Mouse (Mus musculus) frontal cortex, postnatal 36 days (tissue): ENCODE data around the gene Gbe1.

Experiments
- DNase-seq, 2 experiments: peaks; one replicate each; pipeline ENCODE4 v3.0.0; 2022; ENCODE audit warnings: low spot score in 2 of 2

Gbe1 gene

DNA sequence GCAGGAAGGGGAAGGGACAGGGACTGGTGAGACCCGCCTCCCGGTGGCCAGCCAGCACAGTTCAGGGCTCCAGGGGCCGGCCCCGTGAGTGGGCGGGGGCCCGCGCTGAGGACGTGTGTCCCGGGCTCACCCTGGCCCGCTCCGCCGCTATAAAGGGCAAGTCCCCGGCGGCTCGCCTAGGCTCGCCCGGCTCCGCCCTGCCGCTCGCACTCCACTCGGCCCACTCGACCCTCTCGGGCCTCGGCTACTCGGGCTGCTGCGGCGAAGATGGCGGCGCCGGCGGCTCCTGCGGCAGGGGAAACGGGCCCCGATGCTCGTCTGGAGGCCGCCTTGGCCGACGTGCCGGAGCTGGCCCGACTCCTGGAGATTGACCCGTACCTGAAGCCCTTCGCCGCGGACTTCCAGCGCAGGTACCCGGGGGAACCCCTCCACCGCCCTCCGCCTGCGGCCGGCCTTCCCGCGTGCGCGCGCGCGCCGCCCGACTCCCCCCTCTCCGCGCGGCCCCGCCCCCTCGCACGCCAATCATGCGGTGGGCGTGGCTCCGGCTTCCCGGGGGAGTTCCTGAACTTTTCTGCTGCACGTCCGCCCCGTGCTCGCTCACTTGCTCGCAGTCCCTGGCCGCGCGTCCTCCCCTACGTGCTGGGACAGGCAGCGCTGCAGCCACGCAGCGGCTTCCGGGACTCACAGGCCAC is at the start of gene Gbe1:
Gbe1 (plus strand) TSS at position 64 of the 692 bp plus-strand sequence.
- DNase-seq, result peak; percentile 82 to 84

DNA sequence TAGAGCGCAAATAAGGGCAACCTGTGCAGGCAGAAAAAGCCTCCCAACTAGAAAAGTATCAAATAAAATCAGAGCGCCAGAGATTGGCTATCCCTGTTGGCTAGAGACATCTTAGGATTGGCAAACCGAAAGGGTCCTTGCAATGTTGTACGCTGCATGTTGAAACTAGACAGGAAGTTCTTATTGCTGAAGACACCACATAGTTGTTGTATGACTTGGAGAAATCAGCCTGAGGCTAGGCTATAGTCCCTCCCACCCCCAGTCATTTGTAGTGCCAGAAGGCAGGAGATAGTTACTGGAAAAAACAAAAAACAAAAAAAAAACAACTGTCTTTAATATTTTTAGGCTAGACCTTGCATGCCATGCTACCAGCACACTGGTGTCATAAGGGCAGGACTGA is 3.1 kb upstream of the Gbe1 start:
- DNase-seq, result no peak

DNA sequence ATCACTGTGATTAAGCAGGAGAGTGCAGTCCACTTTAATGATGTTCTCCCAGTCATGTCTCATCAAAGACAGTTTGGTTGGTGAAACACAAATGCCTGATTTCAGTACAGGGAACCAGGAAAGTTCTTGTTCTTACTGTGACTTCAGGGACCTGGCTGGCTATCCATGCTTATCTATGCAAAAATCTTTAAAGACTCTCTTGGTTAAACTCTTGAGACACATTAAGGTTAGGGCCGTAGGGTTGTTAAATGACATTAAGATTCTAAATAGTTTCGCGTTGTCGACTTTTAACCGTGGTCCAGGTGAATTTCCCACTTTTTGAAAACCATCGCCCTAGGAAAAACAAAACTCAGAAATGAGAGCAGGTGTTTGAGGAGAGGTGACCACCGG is 258 bp upstream of the Gbe1 start:
- DNase-seq, result no peak

DNA sequence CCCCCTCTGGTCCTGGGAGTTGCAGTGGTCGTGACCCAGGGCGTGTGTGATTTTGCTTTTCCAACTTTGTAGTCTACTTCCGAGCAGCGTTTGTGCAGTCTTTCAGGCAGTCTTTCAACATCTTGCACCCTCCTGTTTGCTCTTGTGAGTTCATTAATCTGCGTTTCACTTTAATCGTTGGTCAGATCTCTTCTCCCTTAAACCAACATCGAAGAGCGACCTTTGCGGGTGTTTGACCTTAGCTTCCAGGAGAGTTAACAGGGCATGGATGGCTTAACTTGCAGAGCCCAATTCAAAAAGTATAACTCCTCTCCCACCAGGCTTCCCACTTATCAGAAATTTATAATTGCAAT is 805 bp downstream of the Gbe1 start:
- DNase-seq, result no peak

DNA sequence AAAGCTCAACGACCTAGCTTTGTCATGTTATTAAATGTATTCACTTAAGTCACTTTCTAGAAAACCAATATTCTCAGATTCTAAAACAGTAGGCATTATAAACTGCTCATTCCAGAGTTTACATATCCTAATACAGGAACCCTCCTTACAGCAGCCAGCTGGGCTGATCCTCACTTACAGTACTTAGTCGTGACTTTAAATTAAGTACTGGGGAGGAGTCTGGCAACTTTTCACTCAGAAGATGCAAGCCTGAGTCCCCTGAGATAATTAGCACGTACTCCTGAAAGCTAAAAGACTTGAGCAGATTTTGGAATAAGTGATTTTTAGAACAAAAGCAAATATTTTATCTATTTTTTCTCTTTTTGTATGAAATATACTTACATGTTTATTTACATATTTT is 1.5 kb downstream of the Gbe1 start:
- DNase-seq, result no peak

DNA sequence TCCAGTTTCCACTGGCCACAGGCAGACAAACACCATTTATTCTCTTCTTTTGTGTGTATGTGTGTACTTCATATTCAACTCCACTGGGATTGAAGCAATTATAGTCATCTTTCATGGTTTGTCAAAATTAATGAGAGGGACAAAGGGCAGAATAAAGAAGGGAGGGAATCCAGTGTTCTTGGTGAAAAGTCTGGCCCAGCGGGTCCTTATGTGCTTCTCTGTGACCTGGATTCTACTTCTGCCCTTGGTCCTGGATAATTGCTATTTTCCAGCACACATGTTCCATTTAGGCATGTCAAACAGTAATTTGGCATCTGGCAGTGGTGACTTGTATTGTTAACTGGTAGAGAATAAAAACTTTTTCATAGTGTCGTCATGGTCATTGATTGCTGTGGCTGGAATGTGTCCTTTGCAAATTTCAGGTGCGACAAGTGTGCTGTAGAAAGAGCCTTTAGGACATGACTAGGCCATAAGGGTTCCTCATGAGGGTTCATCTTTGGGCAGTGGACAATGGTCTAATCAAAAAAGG is 2.2 kb downstream of the Gbe1 start:
- no peak for DNase-seq

DNA sequence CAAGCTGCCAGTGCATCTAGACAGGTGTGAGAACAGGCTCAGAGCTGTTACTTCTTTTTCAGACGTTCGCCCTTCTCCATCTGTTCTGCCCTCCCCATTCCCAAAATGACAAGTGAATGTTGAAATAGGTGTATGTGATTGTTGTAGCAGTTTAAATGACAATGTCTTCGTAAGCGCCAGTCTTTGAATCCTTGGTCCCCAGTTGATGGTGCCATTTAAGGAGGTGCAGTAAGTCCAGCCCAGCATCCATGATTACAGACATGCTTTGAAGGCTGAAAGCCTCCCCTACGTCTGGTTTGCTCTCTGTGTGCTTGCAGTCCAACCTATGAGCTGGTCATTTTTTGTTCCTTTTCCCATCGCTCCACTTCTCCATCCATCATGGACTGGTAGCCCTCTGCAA is 5.6 kb downstream of the Gbe1 start:
- DNase-seq, result no peak

DNA sequence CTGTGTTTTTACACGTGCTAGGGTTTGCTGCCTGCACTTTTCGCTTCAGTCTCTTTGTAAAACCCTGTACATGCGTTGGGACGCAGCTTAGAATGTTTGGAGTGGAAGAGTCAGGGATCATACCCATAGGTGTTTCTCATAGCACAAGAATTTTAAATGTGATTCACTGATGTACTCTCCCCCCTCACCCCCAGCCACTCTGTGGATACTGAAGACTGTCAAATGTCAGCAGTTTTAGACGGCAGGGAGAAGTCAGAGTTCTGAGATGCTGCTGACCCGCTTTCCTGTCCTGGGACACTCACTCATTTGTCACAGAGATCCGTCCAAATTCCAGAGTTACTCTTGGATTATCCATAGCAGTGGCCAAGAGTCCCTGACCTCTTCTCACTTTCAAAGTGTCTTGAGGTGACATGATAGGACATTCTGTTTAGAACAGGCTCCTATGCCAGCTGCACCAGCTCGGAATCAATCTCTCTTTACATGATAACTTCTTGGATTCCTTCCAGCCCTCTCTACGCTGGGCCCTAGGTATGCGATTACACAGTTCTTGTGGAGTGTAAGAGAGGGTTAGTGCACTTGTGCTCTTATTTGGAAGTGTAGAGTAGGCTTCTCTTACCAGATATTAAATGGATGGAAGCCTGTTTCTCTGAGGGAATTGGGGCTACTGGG is 7.0 kb downstream of the Gbe1 start:
- no peak for DNase-seq

DNA sequence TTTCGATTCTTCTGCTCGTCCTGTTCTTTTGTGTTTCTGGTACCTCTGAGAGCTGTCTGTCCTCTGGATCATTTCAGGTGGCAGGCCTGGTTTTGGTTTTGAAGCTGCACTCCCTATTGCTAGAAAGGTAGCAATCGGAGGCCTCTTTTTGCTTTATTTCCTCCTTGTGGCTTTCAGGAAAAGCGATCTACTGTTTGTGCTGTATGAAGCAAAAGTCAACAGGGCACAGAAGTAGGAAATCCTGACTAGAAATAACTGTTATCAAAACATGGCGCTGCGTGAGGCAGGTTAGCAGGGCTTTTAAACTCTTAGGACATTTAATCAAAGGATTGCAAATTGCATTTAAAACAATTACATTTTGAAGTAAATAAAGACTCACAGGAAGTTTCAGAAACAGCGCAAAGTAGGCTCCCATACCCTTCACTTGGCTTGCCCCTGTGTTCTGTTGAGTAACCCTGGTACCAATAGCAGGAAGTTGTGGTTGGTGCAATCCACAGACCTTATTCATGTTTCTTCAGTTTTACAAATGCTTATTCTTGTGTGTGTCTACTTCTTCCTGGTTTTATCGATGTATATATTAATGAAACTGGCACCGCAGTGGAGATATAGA is 12.7 kb downstream of the Gbe1 start:
- no peak for DNase-seq

DNA sequence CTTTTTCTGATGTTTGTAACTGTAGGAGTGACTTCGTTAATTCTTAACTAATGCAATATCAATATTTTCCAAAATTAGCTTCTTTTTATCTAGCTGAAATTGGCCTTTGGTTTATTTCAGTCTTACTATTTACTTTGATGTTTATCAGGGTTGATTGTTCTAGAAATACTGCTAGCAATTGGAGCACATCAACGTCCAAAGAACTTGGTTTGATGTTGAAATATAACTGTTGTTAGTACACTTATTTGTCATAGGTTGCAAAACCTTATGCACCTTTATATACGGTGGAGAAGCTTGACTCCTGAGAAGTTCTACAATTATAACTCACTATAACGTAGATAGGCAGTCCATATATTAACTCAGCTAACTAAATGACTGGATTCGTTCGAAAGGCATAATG is 14.8 kb downstream of the Gbe1 start:
- DNase-seq, result no peak

DNA sequence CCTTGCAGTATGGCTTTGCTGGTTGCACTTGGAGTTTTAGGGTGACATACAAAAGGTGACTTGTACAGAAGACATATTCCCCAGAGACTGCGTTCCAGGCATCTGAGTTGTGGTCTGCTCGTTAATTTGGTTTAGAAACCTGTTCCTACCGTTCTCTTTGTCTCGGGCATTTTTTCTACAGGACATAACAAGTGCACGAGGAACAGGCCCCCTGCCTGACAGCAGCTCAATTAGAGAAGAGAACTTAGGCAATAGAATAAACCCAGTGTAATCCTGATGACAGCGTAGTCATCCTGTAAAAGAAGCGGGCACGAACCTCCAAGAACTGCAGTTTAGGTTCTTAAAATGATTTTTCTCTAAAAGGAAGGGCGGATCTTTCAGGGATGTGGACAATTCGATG is 15.3 kb downstream of the Gbe1 start:
- DNase-seq, result no peak

DNA sequence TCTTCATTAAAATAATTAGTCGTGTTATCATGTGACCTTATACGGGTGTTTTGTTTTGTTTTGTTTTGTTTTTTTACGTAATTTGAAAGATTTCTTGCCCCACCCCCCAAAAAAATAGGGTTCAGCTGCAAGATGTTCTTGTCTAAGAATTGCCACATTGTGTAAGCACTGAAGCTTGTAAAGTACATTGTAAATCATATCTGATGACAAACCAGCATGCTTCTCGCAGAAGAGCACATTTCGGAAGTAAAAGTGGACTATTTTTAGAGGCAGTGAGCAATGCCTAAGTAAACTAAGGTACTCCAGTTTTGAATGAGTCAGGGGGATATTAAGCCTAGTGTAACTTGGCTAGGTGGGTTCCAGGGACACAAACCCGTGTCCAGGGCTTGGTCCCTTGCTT is 15.7 kb downstream of the Gbe1 start:
- no peak for DNase-seq

DNA sequence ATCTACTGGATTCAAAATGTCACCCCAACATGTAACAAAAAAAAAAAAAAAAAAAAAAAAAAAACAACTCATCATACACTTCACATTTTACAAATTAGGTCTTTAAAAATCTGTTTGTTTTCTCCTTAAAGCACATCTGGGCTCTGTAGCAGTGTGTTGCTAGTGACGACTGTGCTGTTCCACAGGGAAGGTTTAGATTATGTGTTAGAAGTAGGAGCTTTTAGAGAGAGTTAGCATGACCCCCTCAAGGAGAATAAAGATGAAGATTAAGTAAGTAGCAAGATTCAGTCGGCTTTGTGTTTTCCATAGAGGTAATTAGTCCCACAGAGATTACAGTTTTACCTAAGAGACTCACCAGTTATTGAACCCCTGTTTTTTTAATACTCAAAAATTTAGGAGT is 16.3 kb downstream of the Gbe1 start:
- no peak for DNase-seq

DNA sequence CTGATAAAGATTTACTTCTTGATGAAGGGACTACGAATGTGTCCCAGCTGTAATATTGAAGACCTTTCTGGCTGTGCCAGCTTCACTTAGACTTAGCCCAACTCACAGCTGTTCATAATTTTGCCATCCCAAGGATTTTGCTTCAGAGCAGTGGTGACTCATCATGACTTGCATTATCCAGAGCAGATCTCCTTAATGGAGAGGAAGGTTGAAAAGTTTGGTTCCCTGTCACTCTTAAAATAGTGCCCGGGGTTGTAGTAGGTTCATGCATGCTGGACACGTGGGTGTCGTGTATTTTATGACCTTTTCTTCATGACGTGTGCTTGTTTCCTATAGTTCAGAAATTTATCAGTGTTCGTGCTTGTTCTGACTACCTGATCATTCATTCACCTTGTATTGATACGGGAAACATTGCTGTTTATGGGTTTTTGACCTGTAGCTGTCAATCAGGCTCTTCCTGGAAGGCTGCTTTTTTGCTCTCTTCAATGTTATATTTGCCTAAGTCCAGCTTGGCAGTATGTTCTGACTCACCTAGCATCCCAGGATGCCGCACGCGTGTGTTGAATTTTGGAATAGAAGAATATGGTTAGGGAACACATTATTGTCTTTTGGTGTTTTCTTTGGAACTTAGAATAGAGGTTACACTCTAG is 17.0 kb downstream of the Gbe1 start:
- no peak for DNase-seq

DNA sequence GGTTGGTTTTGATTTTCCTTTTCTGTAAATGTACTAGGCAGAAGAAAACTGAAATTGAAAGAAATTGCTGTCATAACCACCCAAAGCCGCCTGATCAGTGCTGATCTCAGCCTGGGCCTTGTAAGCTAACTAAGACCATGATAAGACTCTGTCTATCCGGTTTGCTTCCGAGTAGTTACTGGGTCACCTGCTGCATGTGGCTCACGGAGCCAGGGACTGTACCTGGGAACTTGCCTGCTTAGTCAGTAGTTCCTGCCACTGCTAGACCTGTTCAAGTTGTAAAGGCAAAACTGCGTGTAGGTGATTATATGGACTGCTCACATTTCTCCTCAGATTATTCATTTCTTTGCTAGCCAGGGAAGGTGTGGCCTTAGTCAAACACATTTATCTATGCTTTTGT is 21.1 kb downstream of the Gbe1 start:
- no peak for DNase-seq

DNA sequence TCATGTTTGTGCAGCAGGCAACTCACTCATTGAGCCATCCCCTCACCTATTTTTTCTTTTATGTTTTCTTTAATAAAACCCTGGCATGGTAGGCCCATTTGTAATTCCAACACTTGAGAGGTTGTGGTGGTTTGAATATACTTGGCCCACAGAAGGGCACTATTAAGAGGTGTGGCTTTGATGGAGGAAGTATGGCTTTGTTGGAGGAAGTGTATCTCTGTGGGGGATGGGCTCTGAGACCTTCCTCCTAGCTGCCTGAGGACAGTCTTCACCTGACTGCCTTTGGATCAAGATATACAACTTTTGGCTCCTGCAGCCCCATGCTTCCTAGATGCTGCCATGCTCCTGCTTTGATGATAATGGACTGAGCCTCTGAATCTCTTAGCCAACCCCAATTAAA is 21.7 kb downstream of the Gbe1 start:
- no peak for DNase-seq

DNA sequence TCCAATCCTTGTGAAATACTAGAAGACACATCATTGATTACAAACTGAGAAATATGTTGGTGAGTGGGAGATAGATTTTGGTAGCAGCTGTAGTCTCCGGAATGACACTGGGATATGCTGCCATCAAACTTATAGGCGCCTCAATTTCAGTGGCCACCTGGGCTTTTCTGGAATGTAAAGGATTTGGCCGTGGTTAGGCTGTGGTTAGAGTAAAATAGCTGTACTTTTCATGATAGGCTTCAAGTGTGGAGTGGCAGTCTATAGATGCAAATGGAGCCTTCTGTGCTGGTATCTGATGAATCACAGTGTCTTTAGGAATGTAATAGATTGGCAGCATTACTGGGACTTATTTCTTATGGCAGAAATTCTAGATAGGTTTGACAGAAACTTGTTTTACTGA is 23.9 kb downstream of the Gbe1 start:
- no peak for DNase-seq

DNA sequence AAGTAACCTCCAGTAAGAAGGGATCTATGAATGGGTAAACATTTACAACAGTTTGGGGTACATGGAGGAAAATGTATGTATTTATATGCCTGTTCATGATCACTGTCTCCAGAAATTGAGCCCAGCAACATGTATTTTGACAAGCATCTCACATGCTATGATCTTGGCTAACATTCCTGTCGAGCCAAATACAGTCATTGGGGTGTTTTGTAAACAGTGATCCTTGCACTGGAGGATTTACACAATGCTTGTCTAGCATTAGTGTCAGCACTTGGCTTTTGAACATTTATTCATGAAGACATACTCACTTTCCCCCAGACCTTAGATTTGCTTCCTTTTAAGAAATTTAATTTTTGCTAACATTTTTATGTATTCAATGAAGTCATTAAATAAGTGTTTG is 30.7 kb downstream of the Gbe1 start:
- no peak for DNase-seq

DNA sequence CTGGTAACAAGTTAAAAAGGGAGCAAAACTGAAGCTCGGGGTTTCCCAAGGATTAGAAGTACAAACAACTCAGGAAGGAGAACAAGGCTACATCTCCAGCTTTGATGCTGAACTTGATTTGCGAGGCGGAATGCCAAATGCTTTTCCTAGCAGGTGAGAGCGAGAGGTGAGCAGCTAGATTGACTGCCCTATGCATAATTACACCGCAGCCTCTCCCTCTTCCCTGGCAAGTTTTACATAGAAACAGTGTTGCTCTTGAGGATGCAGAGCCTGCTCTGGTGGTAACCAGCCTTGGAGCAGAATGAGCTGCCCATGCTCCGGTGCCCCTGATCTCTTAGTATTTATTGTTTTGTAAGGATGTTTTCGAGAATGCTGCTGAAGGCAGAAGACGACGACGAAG is 31.9 kb downstream of the Gbe1 start:
- no peak for DNase-seq

DNA sequence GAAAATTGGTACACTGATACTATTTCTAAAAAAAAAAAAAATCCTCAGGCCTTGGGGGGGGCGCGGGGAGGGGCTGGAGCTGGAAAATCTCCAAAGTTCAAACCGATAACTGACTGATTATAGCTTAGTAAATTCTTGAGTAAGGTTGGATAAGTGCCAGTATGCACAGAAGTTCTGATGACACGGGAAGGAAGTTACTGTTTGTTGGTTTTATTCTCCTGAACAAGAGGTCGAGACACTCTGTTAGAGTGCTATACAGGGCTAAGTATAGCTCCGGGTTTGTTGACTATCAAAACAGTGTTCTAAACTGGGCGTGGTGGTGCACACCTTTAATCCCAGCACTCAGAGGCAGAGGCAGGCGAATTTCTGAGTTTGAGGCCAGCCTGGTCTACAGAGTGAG is 36.3 kb downstream of the Gbe1 start:
- no peak for DNase-seq

DNA sequence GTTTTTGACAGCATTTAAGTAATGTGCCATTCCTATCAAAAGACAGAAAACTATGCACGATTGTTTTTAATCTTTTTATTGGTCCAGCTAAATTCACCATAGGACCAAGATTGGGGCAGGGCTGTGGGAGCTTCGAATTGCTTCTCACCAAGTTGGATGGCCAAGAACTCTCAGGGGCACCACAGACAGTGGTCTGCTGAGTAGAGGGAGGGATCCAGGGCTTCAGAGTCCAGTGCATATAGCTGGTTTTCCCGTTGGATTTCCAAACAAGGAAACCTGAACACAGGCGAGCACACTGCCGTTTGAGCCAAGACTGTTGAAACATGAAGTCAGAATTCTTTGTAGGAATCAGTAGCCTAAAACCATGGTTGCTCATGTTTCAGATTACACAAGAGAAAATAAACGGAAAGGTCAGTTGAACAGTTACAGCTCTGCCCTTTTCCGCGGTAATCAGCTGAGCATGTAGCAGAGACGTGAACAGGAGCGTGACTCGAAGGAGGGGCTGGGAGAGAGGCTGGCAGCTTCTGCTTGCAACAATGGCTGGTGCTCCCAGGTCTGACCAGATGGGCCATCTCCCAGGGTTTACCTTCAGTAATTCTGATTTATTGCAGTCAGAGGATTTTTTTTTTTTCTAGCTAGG is 38.0 kb downstream of the Gbe1 start:
- DNase-seq, result no peak

DNA sequence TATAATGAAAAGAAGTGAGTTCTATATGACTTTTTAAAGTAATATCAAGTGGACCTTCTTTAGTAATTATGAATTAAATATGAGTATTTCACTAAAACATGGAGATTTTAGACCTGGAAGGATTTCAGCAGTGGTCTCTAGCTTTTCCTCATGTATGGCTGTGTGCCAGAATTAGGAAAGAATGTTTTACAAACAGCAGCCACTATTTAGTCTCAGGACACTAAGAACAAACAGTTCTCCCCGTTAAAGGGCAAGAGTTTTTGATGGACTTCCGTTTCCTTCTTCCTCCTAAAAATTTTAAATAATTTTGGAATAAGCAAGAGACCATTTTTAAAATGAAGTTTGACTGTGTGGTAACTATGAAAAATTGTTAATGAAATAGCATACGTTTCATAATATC is 38.8 kb downstream of the Gbe1 start:
- DNase-seq, result no peak
